Mouse (Mus musculus): ENCODE data around the gene Wdr82. TPM values are rescaled to one million over a fixed set of nuclear protein-coding genes. Genes with fewer than 3 reads are reported as not detected.

Wdr82 gene
- polyA plus RNA-seq, 1 experiment from 2014 or later: 25.5 TPM

GRCm38 (mm10) chr9:106148541-106149398, 22.0 kb upstream of the Wdr82 start:
- H3K9me3 ChIP-seq: no peaks in the 10 kb centered on the region
- H3K36me3 ChIP-seq: no peaks in the 10 kb centered on the region
- peaks cover 22% of the 10 kb centered on the region for H3K4me1 ChIP-seq
- WGBS: 2% methylated on average over 36 of the region's 36 CpGs
- H3K27ac ChIP-seq: peak overlapping the region; percentile 53
- no peak for DNase-seq (ENCODE audit: low spot score)
- H3K27me3 ChIP-seq (ENCODE audit: insufficient read depth, poor library complexity, severe bottlenecking): peaks cover 65% of the 10 kb centered on the region
- H3K4me3 ChIP-seq: peak overlapping the region; percentile 48

GRCm38 (mm10) chr9:106149399-106149754, 21.4 kb upstream of the Wdr82 start:
- no peaks in the 10 kb centered on the region for H3K9me3 ChIP-seq
- WGBS: 20% methylated on average over 10 of the region's 10 CpGs
- no peaks in the 10 kb centered on the region for H3K36me3 ChIP-seq
- DNase-seq (ENCODE audit: low spot score): no peak
- H3K4me1 ChIP-seq: peaks cover 22% of the 10 kb centered on the region
- H3K4me3 ChIP-seq: peak overlapping the region; percentile 48
- H3K27me3 ChIP-seq (ENCODE audit: insufficient read depth, poor library complexity, severe bottlenecking): peaks cover 69% of the 10 kb centered on the region
- no peak overlapping the region for H3K27ac ChIP-seq

- Histone ChIP-seq H3K36me3 (no peaks in the 10 kb centered on the region), H3K4me1 (peaks cover 15% of the 10 kb centered on the region), H3K4me3 (no peak overlapping the region), H3K27me3 (ENCODE audit: insufficient read depth, poor library complexity, severe bottlenecking) (peaks cover 54% of the 10 kb centered on the region), H3K27ac (no peak overlapping the region), H3K9me3 (no peaks in the 10 kb centered on the region)
- no peak for DNase-seq (ENCODE audit: low spot score)
- WGBS: 82% methylated on average over 9 of the region's 9 CpGs
Observed at GRCm38 (mm10) chr9:106154106-106154505, 16.6 kb upstream of the Wdr82 start.

GRCm38 (mm10) chr9:106156419-106156818, 14.3 kb upstream of the Wdr82 start:
- Histone ChIP-seq H3K27ac (no peak overlapping the region), H3K27me3 (ENCODE audit: insufficient read depth, poor library complexity, severe bottlenecking) (peaks cover 30% of the 10 kb centered on the region), H3K9me3 (no peaks in the 10 kb centered on the region), H3K4me3 (no peak overlapping the region), H3K36me3 (no peaks in the 10 kb centered on the region), H3K4me1 (peaks cover 10% of the 10 kb centered on the region)
- 57% methylated on average over 5 of the region's 5 CpGs for WGBS
- DNase-seq (ENCODE audit: low spot score): no peak

- peaks cover 29% of the 10 kb centered on the region for H3K27me3 ChIP-seq (ENCODE audit: insufficient read depth, poor library complexity, severe bottlenecking)
- no peaks in the 10 kb centered on the region for H3K36me3 ChIP-seq
- no peak for DNase-seq (ENCODE audit: low spot score)
- H3K9me3 ChIP-seq: no peaks in the 10 kb centered on the region
- no peak overlapping the region for H3K4me3 ChIP-seq
- H3K27ac ChIP-seq: no peak overlapping the region
- H3K4me1 ChIP-seq: peaks cover 10% of the 10 kb centered on the region
- 79% methylated on average over 21 of the region's 21 CpGs for WGBS
Observed at GRCm38 (mm10) chr9:106156921-106157622, 13.7 kb upstream of the Wdr82 start.

GRCm38 (mm10) chr9:106157623-106157925, 13.2 kb upstream of the Wdr82 start:
- Histone ChIP-seq H3K36me3 (no peaks in the 10 kb centered on the region), H3K27me3 (ENCODE audit: insufficient read depth, poor library complexity, severe bottlenecking) (peaks cover 29% of the 10 kb centered on the region), H3K4me1 (peaks cover 10% of the 10 kb centered on the region), H3K9me3 (no peaks in the 10 kb centered on the region), H3K4me3 (no peak overlapping the region), H3K27ac (no peak overlapping the region)
- no peak for DNase-seq (ENCODE audit: low spot score)
- WGBS: 82% methylated on average over 10 of the region's 10 CpGs

GRCm38 (mm10) chr9:106158037-106158491, 12.7 kb upstream of the Wdr82 start, which contains the start of gene Glyctk:
Gene Glyctk, minus strand, starts transcription at chr9:106158138.
- DNase-seq (ENCODE audit: low spot score): no peak
- Histone ChIP-seq H3K36me3 (no peaks in the 10 kb centered on the region), H3K9me3 (no peaks in the 10 kb centered on the region), H3K27me3 (ENCODE audit: insufficient read depth, poor library complexity, severe bottlenecking) (peaks cover 29% of the 10 kb centered on the region), H3K4me3 (no peak within 1 kb of the TSS), H3K27ac (no peak within 1 kb of the TSS), H3K4me1 (peaks cover 10% of the 10 kb centered on the region)
- 78% methylated on average over 6 of the region's 6 CpGs for WGBS

- Histone ChIP-seq H3K27me3 (ENCODE audit: insufficient read depth, poor library complexity, severe bottlenecking) (peaks cover 22% of the 10 kb centered on the region; the same call in 1 of the 2 replicates), H3K4me1 (peaks cover 10% of the 10 kb centered on the region), H3K27ac (peak overlapping the region; percentile 98; the same call in 1 of the 2 replicates), H3K4me3 (peak overlapping the region; percentile 84), H3K36me3 (no peaks in the 10 kb centered on the region), H3K9me3 (no peaks in the 10 kb centered on the region)
- DNase-seq (ENCODE audit: low spot score): no peak
- 78% methylated on average over 9 of the region's 9 CpGs for WGBS
Observed at GRCm38 (mm10) chr9:106159237-106159636, 11.5 kb upstream of the Wdr82 start.

GRCm38 (mm10) chr9:106159784-106160301, 10.9 kb upstream of the Wdr82 start:
- DNase-seq (ENCODE audit: low spot score): peak; percentile 97
- Histone ChIP-seq H3K27ac (peak overlapping the region; percentile 98), H3K4me1 (peaks cover 10% of the 10 kb centered on the region), H3K27me3 (ENCODE audit: insufficient read depth, poor library complexity, severe bottlenecking) (peaks cover 16% of the 10 kb centered on the region; the same call in 1 of the 2 replicates), H3K4me3 (peak overlapping the region; percentile 84), H3K9me3 (no peaks in the 10 kb centered on the region), H3K36me3 (no peaks in the 10 kb centered on the region)
- 1% methylated on average over 24 of the region's 24 CpGs for WGBS

GRCm38 (mm10) chr9:106160426-106160825, 10.3 kb upstream of the Wdr82 start:
- no peak for DNase-seq (ENCODE audit: low spot score)
- Histone ChIP-seq H3K36me3 (no peaks in the 10 kb centered on the region), H3K4me3 (peak overlapping the region; percentile 84), H3K4me1 (peaks cover 8% of the 10 kb centered on the region), H3K27me3 (ENCODE audit: insufficient read depth, poor library complexity, severe bottlenecking) (peaks cover 10% of the 10 kb centered on the region; the same call in 1 of the 2 replicates), H3K9me3 (no peaks in the 10 kb centered on the region), H3K27ac (peak overlapping the region; percentile 98)
- WGBS: 41% methylated on average over 5 of the region's 5 CpGs

GRCm38 (mm10) chr9:106166709-106167108, 4.0 kb upstream of the Wdr82 start:
- Histone ChIP-seq H3K36me3 (no peaks in the 10 kb centered on the region), H3K9me3 (no peaks in the 10 kb centered on the region), H3K27me3 (ENCODE audit: insufficient read depth, poor library complexity, severe bottlenecking) (no peaks in the 10 kb centered on the region), H3K4me3 (no peak overlapping the region), H3K4me1 (peaks cover 10% of the 10 kb centered on the region; the same call in 1 of the 2 replicates), H3K27ac (no peak overlapping the region)
- 65% methylated on average over 2 of the region's 2 CpGs for WGBS
- DNase-seq (ENCODE audit: low spot score): no peak

GRCm38 (mm10) chr9:106167241-106167640, 3.5 kb upstream of the Wdr82 start:
- Histone ChIP-seq H3K9me3 (no peaks in the 10 kb centered on the region), H3K36me3 (no peaks in the 10 kb centered on the region), H3K27ac (no peak overlapping the region), H3K4me3 (no peak overlapping the region), H3K27me3 (ENCODE audit: insufficient read depth, poor library complexity, severe bottlenecking) (no peaks in the 10 kb centered on the region), H3K4me1 (peaks cover 10% of the 10 kb centered on the region; the same call in 1 of the 2 replicates)
- 80% methylated on average over 3 of the region's 3 CpGs for WGBS
- no peak for DNase-seq (ENCODE audit: low spot score)

- Histone ChIP-seq H3K4me3 (no peak overlapping the region), H3K36me3 (no peaks in the 10 kb centered on the region), H3K27ac (no peak overlapping the region), H3K27me3 (ENCODE audit: insufficient read depth, poor library complexity, severe bottlenecking) (no peaks in the 10 kb centered on the region), H3K9me3 (no peaks in the 10 kb centered on the region), H3K4me1 (peaks cover 10% of the 10 kb centered on the region; the same call in 1 of the 2 replicates)
- DNase-seq (ENCODE audit: low spot score): no peak
- 64% methylated on average over 1 of the region's 1 CpGs for WGBS
Observed at GRCm38 (mm10) chr9:106167703-106168102, 3.0 kb upstream of the Wdr82 start.
